Mouse (Mus musculus) MEL (cell line): ENCODE measurements around the gene Adora3. TPM values are rescaled to one million over a fixed set of nuclear protein-coding genes. Genes with fewer than 3 reads are reported as not detected.
"Not testable (repeated sequence)": the region's sequence is repeated elsewhere in the genome, so short reads cannot be mapped to it uniquely, and the experiment has no call there.

Source experiments
- DNase-seq: peaks from one replicate; pipeline ENCODE4 v3.0.0; 2011; ENCODE audit warnings: low read depth, low spot score
- H3K27ac ChIP-seq: 2 replicates; pipeline ENCODE4 v1.5.1; 2012; ENCODE audit warnings: low read depth, mild to moderate bottlenecking, control low read depth, low read length, moderate library complexity; ENCODE audit not compliant: control insufficient read depth
- H3K27me3 ChIP-seq, 2 experiments: fragments of 150-350 bp in 1 of 2; sonication (generic) in 1 of 2; 2 replicates each; pipeline ENCODE4 v1.6.1; 2012; ENCODE audit warnings: low read length in 2 of 2, mild to moderate bottlenecking in 2 of 2, improper control_type of control experiment in 1 of 2, moderate library complexity in 1 of 2; ENCODE audit not compliant: insufficient read depth in 2 of 2, control insufficient read depth in 1 of 2
- H3K36me3 ChIP-seq, 2 experiments: 2 replicates each; pipeline ENCODE4 v1.6.1; 2012 to 2014; ENCODE audit warnings: low read length in 2 of 2, improper control_type of control experiment in 1 of 2, inconsistent platforms in 1 of 2, mild to moderate bottlenecking in 1 of 2; ENCODE audit not compliant: insufficient read depth in 2 of 2, control insufficient read depth in 1 of 2
- H3K4me1 ChIP-seq, 2 experiments: fragments of 150-350 bp in 1 of 2; sonication (generic) in 1 of 2; 2 replicates each; pipeline ENCODE4 v1.6.1; 2012; ENCODE audit warnings: low read length in 2 of 2, improper control_type of control experiment in 1 of 2, mild to moderate bottlenecking in 1 of 2; ENCODE audit not compliant: insufficient read depth in 2 of 2, control insufficient read depth in 1 of 2
- H3K4me3 ChIP-seq, 2 experiments: fragments of 150-350 bp in 1 of 2; sonication (generic) in 1 of 2; 2 replicates each; pipeline ENCODE4 v1.5.1; 2012; ENCODE audit warnings: low read depth in 2 of 2, low read length in 2 of 2, mild to moderate bottlenecking in 2 of 2, moderate library complexity in 2 of 2, control low read depth in 1 of 2, improper control_type of control experiment in 1 of 2; ENCODE audit not compliant: control insufficient read depth in 1 of 2, insufficient read depth in 1 of 2
- H3K79me2 ChIP-seq: 2 replicates; pipeline ENCODE4 v1.6.1; 2012; ENCODE audit warnings: mild to moderate bottlenecking, low read length, moderate library complexity; ENCODE audit not compliant: control insufficient read depth, poor library complexity, insufficient read depth
- H3K9ac ChIP-seq: 2 replicates; pipeline ENCODE4 v1.6.1; 2012; ENCODE audit warnings: low read depth, mild to moderate bottlenecking, control low read depth, low read length, moderate library complexity; ENCODE audit not compliant: control insufficient read depth, poor library complexity, severe bottlenecking
- H3K9me3 ChIP-seq: fragments of 150-350 bp; sonication (generic); replicated peaks from 2 replicates; pipeline ENCODE4 v1.6.1; 2012; ENCODE audit warnings: mild to moderate bottlenecking, low read length, improper control_type of control experiment, moderate library complexity; ENCODE audit not compliant: insufficient read depth
- BHLHE40 ChIP-seq: IDR thresholded peaks from 2 replicates; pipeline ENCODE4 v1.6.1; 2012; ENCODE audit warnings: low read depth, mild to moderate bottlenecking, inconsistent platforms, low read length, improper control_type of control experiment, borderline replicate concordance
- CTCF ChIP-seq, 3 experiments: IDR thresholded peaks in 2 of 3; conservative IDR thresholded peaks in 1 of 3; 2 replicates each; pipeline ENCODE4 v1.5.1; 2011 to 2012; ENCODE audit warnings: low read length in 3 of 3, low read depth in 2 of 3, mild to moderate bottlenecking in 2 of 3, improper control_type of control experiment in 1 of 3, inconsistent platforms in 1 of 3, mixed read lengths in 1 of 3, moderate library complexity in 1 of 3; ENCODE audit not compliant: control insufficient read depth in 1 of 3, insufficient read depth in 1 of 3, poor library complexity in 1 of 3, severe bottlenecking in 1 of 3
- E2F4 ChIP-seq: IDR thresholded peaks from 2 replicates; pipeline ENCODE4 v1.6.1; 2011; ENCODE audit warnings: low read depth, low read length, improper control_type of control experiment, borderline replicate concordance
- ELF1 ChIP-seq: IDR thresholded peaks from 2 replicates; pipeline ENCODE4 v1.6.1; 2014; ENCODE audit warnings: low read depth, mild to moderate bottlenecking, inconsistent platforms, low read length, improper control_type of control experiment, moderate library complexity
- EP300 ChIP-seq, 2 experiments: IDR thresholded peaks; 2 replicates each; pipeline ENCODE4 v1.6.1; 2011; ENCODE audit warnings: improper control_type of control experiment in 2 of 2, low read length in 2 of 2, low read depth in 1 of 2, mild to moderate bottlenecking in 1 of 2
- ETS1 ChIP-seq: IDR thresholded peaks from 2 replicates; pipeline ENCODE4 v1.6.1; 2012; ENCODE audit warnings: low read depth, mild to moderate bottlenecking, inconsistent platforms, low read length, improper control_type of control experiment, moderate library complexity
- GABPA ChIP-seq: IDR thresholded peaks from 2 replicates; pipeline ENCODE4 v1.6.1; 2012; ENCODE audit warnings: low read depth, mild to moderate bottlenecking, inconsistent platforms, low read length, improper control_type of control experiment, moderate library complexity
- GATA1 ChIP-seq: IDR thresholded peaks from 2 replicates; pipeline ENCODE4 v1.6.1; 2011; ENCODE audit warnings: low read depth, low read length, improper control_type of control experiment
- JUND ChIP-seq: IDR thresholded peaks from 2 replicates; pipeline ENCODE4 v1.6.1; 2011; ENCODE audit warnings: low read depth, mild to moderate bottlenecking, improper control_type of control experiment, low read length
- MAX ChIP-seq: IDR thresholded peaks from 2 replicates; pipeline ENCODE4 v1.6.1; 2011; ENCODE audit warnings: low read length, improper control_type of control experiment
- MAZ ChIP-seq: IDR thresholded peaks from 2 replicates; pipeline ENCODE4 v1.6.1; 2012; ENCODE audit warnings: low read depth, mild to moderate bottlenecking, inconsistent platforms, low read length, improper control_type of control experiment
- MYB ChIP-seq: IDR thresholded peaks from 2 replicates; pipeline ENCODE4 v1.6.1; 2011; ENCODE audit warnings: mild to moderate bottlenecking, low read depth, low read length, improper control_type of control experiment
- NRF1 ChIP-seq: IDR thresholded peaks from 2 replicates; pipeline ENCODE4 v1.6.1; 2014; ENCODE audit warnings: low read depth, mild to moderate bottlenecking, inconsistent platforms, low read length, improper control_type of control experiment, moderate library complexity; ENCODE audit not compliant: poor library complexity, insufficient read depth, severe bottlenecking
- POLR2A ChIP-seq, 2 experiments: IDR thresholded peaks; 2 replicates each; pipeline ENCODE4 v1.6.1; 2011 to 2012; ENCODE audit warnings: low read length in 2 of 2, mild to moderate bottlenecking in 2 of 2, control low read depth in 1 of 2, improper control_type of control experiment in 1 of 2, low read depth in 1 of 2, moderate library complexity in 1 of 2; ENCODE audit not compliant: control insufficient read depth in 1 of 2, insufficient read depth in 1 of 2, poor library complexity in 1 of 2
- POLR2AphosphoS2 ChIP-seq: IDR thresholded peaks from 2 replicates; pipeline ENCODE4 v1.6.1; 2011; ENCODE audit warnings: low read length, improper control_type of control experiment
- POLR2AphosphoS5 ChIP-seq: IDR thresholded peaks from 2 replicates; pipeline ENCODE4 v1.6.1; 2012; ENCODE audit warnings: low read depth, borderline replicate concordance, mild to moderate bottlenecking, inconsistent platforms, low read length, moderate library complexity, mixed read lengths
- RAD21 ChIP-seq: IDR thresholded peaks from 2 replicates; pipeline ENCODE4 v1.6.1; 2011; ENCODE audit warnings: mild to moderate bottlenecking, low read depth, low read length, improper control_type of control experiment
- RCOR1 ChIP-seq: IDR thresholded peaks from 2 replicates; pipeline ENCODE4 v1.6.1; 2012; ENCODE audit warnings: low read depth, mild to moderate bottlenecking, inconsistent platforms, low read length, improper control_type of control experiment
- SIN3A ChIP-seq: IDR thresholded peaks from 2 replicates; pipeline ENCODE4 v1.6.1; 2012; ENCODE audit warnings: low read length, improper control_type of control experiment, inconsistent platforms
- SMC3 ChIP-seq: IDR thresholded peaks from 2 replicates; pipeline ENCODE4 v1.6.1; 2011; ENCODE audit warnings: low read depth, low read length, improper control_type of control experiment
- TAL1 ChIP-seq: IDR thresholded peaks from 2 replicates; pipeline ENCODE4 v1.6.1; 2012; ENCODE audit warnings: mild to moderate bottlenecking, inconsistent platforms, low read length, moderate library complexity, mixed read lengths
- TBP ChIP-seq: IDR thresholded peaks from 2 replicates; pipeline ENCODE4 v1.8.0; 2011; ENCODE audit warnings: low read depth, low read length, improper control_type of control experiment
- TCF12 ChIP-seq: IDR thresholded peaks from 2 replicates; pipeline ENCODE4 v1.6.1; 2014; ENCODE audit warnings: low read depth, mild to moderate bottlenecking, inconsistent platforms, low read length, improper control_type of control experiment, moderate library complexity
- UBTF ChIP-seq: IDR thresholded peaks from 2 replicates; pipeline ENCODE4 v1.6.1; 2012; ENCODE audit warnings: low read depth, mild to moderate bottlenecking, inconsistent platforms, low read length, improper control_type of control experiment, moderate library complexity, borderline replicate concordance; ENCODE audit not compliant: insufficient read depth
- USF1 ChIP-seq: IDR thresholded peaks from 2 replicates; pipeline ENCODE4 v1.6.1; 2014; ENCODE audit warnings: low read depth, mild to moderate bottlenecking, inconsistent platforms, low read length, improper control_type of control experiment, moderate library complexity
- USF2 ChIP-seq, 2 experiments: IDR thresholded peaks; 2 replicates each; pipeline ENCODE4 v1.6.1; 2011 to 2012; ENCODE audit warnings: improper control_type of control experiment in 2 of 2, low read length in 2 of 2, borderline replicate concordance in 1 of 2, inconsistent platforms in 1 of 2, low read depth in 1 of 2, mild to moderate bottlenecking in 1 of 2; ENCODE audit not compliant: insufficient read depth in 1 of 2
- ZC3H11A ChIP-seq: IDR thresholded peaks from 2 replicates; pipeline ENCODE4 v1.6.1; 2012; ENCODE audit warnings: low read depth, mild to moderate bottlenecking, inconsistent platforms, low read length, improper control_type of control experiment
- ZKSCAN1 ChIP-seq: IDR thresholded peaks from 2 replicates; pipeline ENCODE4 v1.6.1; 2012; ENCODE audit warnings: low read depth, mild to moderate bottlenecking, inconsistent platforms, low read length, improper control_type of control experiment, moderate library complexity
- polyA plus RNA-seq, 2 experiments: library from polyadenylated mRNA; stranded (reverse) in 1 of 2; unstranded in 1 of 2; fragments of >175 nt in 1 of 2; fragments of >200 nt in 1 of 2; gene quantifications; 2 replicates each; pipeline versions ENCODE4 v1.2.1 to v1.2.4; 2012; ENCODE audit warnings: low replicate concordance in 2 of 2, low read depth in 1 of 2; ENCODE audit not compliant: insufficient read length in 2 of 2, insufficient read depth in 1 of 2, missing spikeins in 1 of 2
- total RNA-seq: library from RNA; depleted of rRNA; stranded (reverse); fragments of 300-350 nt; gene quantifications from 2 replicates; pipeline ENCODE4 v1.2.3, GENCODE M21; 2012

The Adora3 gene
- total and polyA plus RNA-seq, 3 experiments = 0.42 to 0.65 TPM; not detected in 1

- H3K4me1 ChIP-seq = peaks cover 42 to 72% of the 10 kb centered on the region in 2 experiments
- TF ChIP-seq ETS1 (peak; percentile 64; the same call in 1 of the 2 replicates), TCF12 (peak; percentile 77), RCOR1 (peak; percentile 52; the same call in 1 of the 2 replicates), EP300 (IDR thresholded peaks at IDR 0.05; ENCODE audit: low read depth in 1 of 2, low read length in 2 of 2) (peak; percentile 36 to 51; a peak in 2 of 4 replicates)
- TF ChIP-seq, all 39 proteins: peak for 4; not testable (repeated sequence) for 35
- not testable (repeated sequence) for H3K27me3 ChIP-seq, H3K9ac ChIP-seq, H3K4me3 ChIP-seq, H3K9me3 ChIP-seq, DNase-seq, H3K27ac ChIP-seq, H3K79me2 ChIP-seq
- H3K36me3 ChIP-seq = peaks cover 0 to 69% of the 10 kb centered on the region in 2 experiments; a peak in 2 of 4 replicates
Observed at GRCm38 (mm10) chr3:105916455-105916854, 45.8 kb downstream of the Adora3 start.

- no peak for DNase-seq
- Histone ChIP-seq H3K9ac (no peak overlapping the region), H3K27ac (peak overlapping the region; percentile 44; the same call in 1 of the 2 replicates), H3K36me3 (peaks cover 0 to 60% of the 10 kb centered on the region in 2 experiments; a peak in 2 of 4 replicates), H3K27me3 (no peaks in the 10 kb centered on the region), H3K79me2 (no peaks in the 10 kb centered on the region), H3K4me1 (peaks cover 36 to 62% of the 10 kb centered on the region in 2 experiments), H3K9me3 (no peaks in the 10 kb centered on the region), H3K4me3 (no peak overlapping the region)
- TF ChIP-seq RCOR1 (peak; percentile 55), ZKSCAN1 (no peak), SMC3 (no peak), UBTF (no peak), TCF12 (peak; percentile 42; the same call in 1 of the 2 replicates), GABPA (no peak), MYB (no peak), TAL1 (no peak), SIN3A (peak; percentile 60), RAD21 (no peak), NRF1 (no peak), POLR2AphosphoS5 (no peak), GATA1 (0 out of 2 replicates have a peak, but pooled peaks have one; percentile 36), BHLHE40 (peak; percentile 69; the same call in 1 of the 2 replicates), USF1 (peak; percentile 80), MAZ (no peak), CTCF (IDR thresholded peaks at IDR 0.05 in 2 of 3, conservative IDR thresholded peaks at IDR 0.05 in 1 of 3; ENCODE audit: control insufficient read depth in 1 of 3, insufficient read depth in 1 of 3, low read depth in 2 of 3, low read length in 3 of 3, poor library complexity in 1 of 3, severe bottlenecking in 1 of 3) (no peak), TBP (no peak), ETS1 (peak; percentile 79), ZC3H11A (no peak), POLR2A (IDR thresholded peaks at IDR 0.05; ENCODE audit: control insufficient read depth in 1 of 2, insufficient read depth in 1 of 2, low read depth in 1 of 2, low read length in 2 of 2, poor library complexity in 1 of 2) (no peak), ELF1 (no peak), E2F4 (no peak), POLR2AphosphoS2 (no peak), JUND (no peak), EP300 (IDR thresholded peaks at IDR 0.05; ENCODE audit: low read depth in 1 of 2, low read length in 2 of 2) (peak; percentile 68 to 71), MAX (no peak), USF2 (IDR thresholded peaks at IDR 0.05; ENCODE audit: borderline replicate concordance in 1 of 2, insufficient read depth in 1 of 2, low read depth in 1 of 2, low read length in 2 of 2) (no peak)
Observed at GRCm38 (mm10) chr3:105917656-105918354, 47.1 kb downstream of the Adora3 start.
